Mouse (Mus musculus) midbrain, embryonic 16.5 days (tissue): ENCODE measurements around the gene Ndc1. TPM values are rescaled to one million over a fixed set of nuclear protein-coding genes. Genes with fewer than 3 reads are reported as not detected.

ENCODE experiments used
- ATAC-seq: fragments of 200-750 bp; cut with Nextera tagmentation; 2 replicates; pipeline ENCODE4 v1.8.0; 2017; ENCODE audit warnings: moderate TSS enrichment
- H3K27ac ChIP-seq: fragments of 300-500 bp; sonication (generic); 2 replicates; pipeline ENCODE4 v1.5.1; 2014; ENCODE audit warnings: mild to moderate bottlenecking, low read length, mixed read lengths
- H3K27me3 ChIP-seq: fragments of 300-500 bp; sonication (generic); 2 replicates; pipeline ENCODE4 v1.6.1; 2014; ENCODE audit warnings: low read depth, low read length, mixed read lengths; ENCODE audit not compliant: control insufficient read depth, insufficient read depth
- H3K36me3 ChIP-seq: fragments of 300-500 bp; sonication (generic); 2 replicates; pipeline ENCODE4 v1.6.1; 2014; ENCODE audit warnings: mild to moderate bottlenecking, low read length, moderate library complexity, mixed read lengths; ENCODE audit not compliant: control insufficient read depth, insufficient read depth
- H3K4me1 ChIP-seq: fragments of 300-500 bp; sonication (generic); 2 replicates; pipeline ENCODE4 v1.6.1; 2014; ENCODE audit warnings: mild to moderate bottlenecking, low read length, mixed read lengths; ENCODE audit not compliant: control insufficient read depth, insufficient read depth
- H3K4me2 ChIP-seq: fragments of 300-500 bp; sonication (generic); 2 replicates; pipeline ENCODE4 v1.6.1; 2014; ENCODE audit warnings: mild to moderate bottlenecking, low read length, mixed read lengths
- H3K4me3 ChIP-seq: fragments of 300-500 bp; sonication (generic); 2 replicates; pipeline ENCODE4 v1.5.1; 2014; ENCODE audit warnings: low read depth, mild to moderate bottlenecking, low read length, moderate library complexity, mixed read lengths
- H3K9ac ChIP-seq: fragments of 300-500 bp; sonication (generic); 2 replicates; pipeline ENCODE4 v1.6.1; 2014; ENCODE audit warnings: low read depth, low read length, mixed read lengths
- H3K9me3 ChIP-seq: fragments of 300-500 bp; sonication (generic); replicated peaks from 2 replicates; pipeline ENCODE4 v1.6.1; 2014; ENCODE audit warnings: mild to moderate bottlenecking, low read length, mixed read lengths; ENCODE audit not compliant: control insufficient read depth, poor library complexity, severe bottlenecking
- whole genome bisulfite sequencing: fragments of 180-500 bp; shearing (Covaris S2); extraction: QIAGEN DNeasy Blood & Tissue Kit; methylation state at CpG from one replicate; pipeline ENCODE4 v1.1.7; 2014; 5-methylcytosine and 5-hydroxymethylcytosine counted together
- polyA plus RNA-seq: library from polyadenylated mRNA; unstranded; fragments of >200 nt; fragmentation: Nextera tagmentation; extraction: Ambion mirVana; gene quantifications from 2 replicates; pipeline ENCODE4 v1.2.1, GENCODE M21; 2015

Ndc1 gene
- polyA plus RNA-seq, 1 experiment from 2014 or later, result 19.3 TPM

- Histone ChIP-seq H3K27me3 (peaks cover 2% of the 10 kb centered on the region), H3K9ac (no peak overlapping the region), H3K4me2 (no peak overlapping the region), H3K9me3 (no peaks in the 10 kb centered on the region), H3K27ac (no peak overlapping the region), H3K4me3 (no peak overlapping the region), H3K4me1 (peaks cover 4% of the 10 kb centered on the region; the same call in 1 of the 2 replicates), H3K36me3 (no peaks in the 10 kb centered on the region)
- no peak for ATAC-seq
- 94% methylated on average over 12 of the region's 12 CpGs for WGBS
Observed at GRCm38 (mm10) chr4:107425616-107426015, 58.0 kb downstream of the Ndc1 start.

- no peak overlapping the region for H3K4me3 ChIP-seq
- no peaks in the 10 kb centered on the region for H3K27me3 ChIP-seq
- H3K27ac ChIP-seq, result no peak overlapping the region
- H3K4me1 ChIP-seq, result peaks cover 2% of the 10 kb centered on the region; the same call in 1 of the 2 replicates
- no peak overlapping the region for H3K4me2 ChIP-seq
- no peak overlapping the region for H3K9ac ChIP-seq
- ATAC-seq, result no peak
- WGBS, result 84% methylated on average over 9 of the region's 9 CpGs
- H3K36me3 ChIP-seq, result no peaks in the 10 kb centered on the region
- no peaks in the 10 kb centered on the region for H3K9me3 ChIP-seq
Observed at GRCm38 (mm10) chr4:107426631-107427030, 59.0 kb downstream of the Ndc1 start.

DNA sequence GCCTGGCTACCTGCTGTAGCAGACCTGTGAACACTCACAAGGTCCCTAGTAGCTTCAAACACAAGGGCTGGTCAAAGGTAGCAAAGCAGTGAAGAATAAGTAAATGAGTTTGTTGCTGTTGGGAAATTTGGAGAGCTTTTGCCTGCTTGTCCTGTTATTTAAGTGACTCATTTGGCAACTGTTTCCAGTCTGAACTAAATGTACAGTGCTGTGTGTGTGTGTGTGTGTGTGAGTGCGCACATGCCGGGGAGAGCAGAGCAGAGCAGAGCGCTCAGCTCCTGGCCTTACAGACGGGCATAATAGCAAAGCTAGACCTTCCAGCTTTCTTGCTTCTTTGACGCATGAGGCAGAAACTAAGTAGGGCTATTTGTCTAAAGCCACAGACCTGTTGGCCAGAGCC, 65.1 kb downstream of the Ndc1 start:
- H3K36me3 ChIP-seq, result no peaks in the 10 kb centered on the region
- WGBS, result 86% methylated on average over 5 of the region's 5 CpGs
- peaks cover 32% of the 10 kb centered on the region for H3K27me3 ChIP-seq
- no peak overlapping the region for H3K4me3 ChIP-seq
- H3K27ac ChIP-seq, result no peak overlapping the region
- H3K4me1 ChIP-seq, result peaks cover 10% of the 10 kb centered on the region
- no peaks in the 10 kb centered on the region for H3K9me3 ChIP-seq
- no peak for ATAC-seq
- no peak overlapping the region for H3K4me2 ChIP-seq
- H3K9ac ChIP-seq, result no peak overlapping the region

DNA sequence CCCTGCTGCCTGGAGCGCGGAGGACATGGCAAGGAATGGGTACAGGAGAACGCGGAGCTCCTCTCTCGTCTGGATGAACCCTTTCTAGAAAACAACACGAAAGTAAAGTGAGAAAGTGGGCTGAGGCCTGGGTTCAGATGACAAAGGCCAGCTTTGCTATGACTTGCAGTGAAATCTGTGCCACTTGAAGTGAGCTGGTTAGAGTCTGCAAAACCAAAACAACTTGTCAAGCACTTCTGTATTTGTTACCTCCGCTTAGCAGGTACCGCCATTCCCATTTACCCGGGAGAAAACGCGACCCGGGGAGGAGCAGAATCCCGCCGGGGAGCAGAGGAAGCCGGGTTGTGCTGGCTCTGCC, 66.4 kb downstream of the Ndc1 start:
- H3K27me3 ChIP-seq, result peaks cover 34% of the 10 kb centered on the region
- no peaks in the 10 kb centered on the region for H3K36me3 ChIP-seq
- H3K9ac ChIP-seq, result peak overlapping the region; percentile 68
- no peaks in the 10 kb centered on the region for H3K9me3 ChIP-seq
- peak overlapping the region; percentile 60 for H3K4me3 ChIP-seq
- H3K4me2 ChIP-seq, result peak overlapping the region; percentile 89
- 4% methylated on average over 15 of the region's 15 CpGs for WGBS
- H3K27ac ChIP-seq, result no peak overlapping the region
- ATAC-seq, result no peak
- peaks cover 10% of the 10 kb centered on the region for H3K4me1 ChIP-seq

DNA sequence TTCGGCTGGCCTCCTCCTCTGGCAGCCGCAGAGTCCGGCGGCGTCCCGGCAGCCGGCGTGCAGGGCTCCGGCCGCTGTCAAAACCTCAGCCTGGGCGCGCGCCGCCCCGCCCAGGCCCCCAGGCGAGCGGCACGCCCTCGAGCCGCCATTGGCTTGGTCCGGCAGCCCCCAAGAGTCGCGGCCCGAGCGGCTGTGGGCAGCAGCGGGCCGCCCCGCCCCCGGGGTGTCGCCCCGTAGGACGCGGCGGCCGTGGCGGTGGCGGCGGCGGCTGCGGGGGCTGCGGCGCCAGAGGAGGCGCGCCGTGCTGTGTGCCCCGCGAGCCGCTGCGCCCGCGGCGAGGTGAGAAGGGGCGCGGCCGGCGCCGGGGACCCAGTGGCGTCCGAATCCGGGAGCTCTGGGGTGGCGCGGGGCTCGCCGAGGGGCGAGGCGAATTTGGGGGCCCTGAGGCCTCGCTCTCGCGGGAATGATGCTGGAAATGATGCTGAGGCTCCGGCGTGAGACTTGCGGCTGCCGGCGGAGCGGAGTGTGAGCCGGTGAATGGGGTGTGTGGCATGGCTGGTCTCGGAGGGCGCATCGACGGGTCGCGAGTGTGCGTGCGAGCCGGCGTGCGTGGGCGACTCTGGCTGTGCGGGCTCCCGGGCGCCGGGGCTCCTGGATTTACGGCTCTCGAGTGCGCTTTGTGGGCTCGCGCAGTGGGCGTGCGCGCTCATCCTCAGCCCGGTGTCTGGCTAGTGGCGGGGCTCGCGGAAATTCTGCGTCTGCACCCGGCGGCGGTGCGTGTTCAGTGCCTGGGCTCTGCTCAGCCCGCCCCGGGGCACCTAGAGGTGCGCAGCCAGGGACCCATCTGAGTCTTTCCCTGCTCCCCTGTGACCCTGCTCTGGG, 67.0 kb downstream of the Ndc1 start, which contains the start of gene Glis1:
Gene Glis1 (plus strand): TSS at position 236 of the 882 bp plus-strand sequence.
- Histone ChIP-seq H3K36me3 (no peaks in the 10 kb centered on the region), H3K9me3 (no peaks in the 10 kb centered on the region), H3K4me3 (peak within 1 kb of the TSS; percentile 60), H3K4me1 (peaks cover 10% of the 10 kb centered on the region), H3K27me3 (peaks cover 35% of the 10 kb centered on the region), H3K4me2 (peak within 1 kb of the TSS; percentile 89), H3K27ac (no peak within 1 kb of the TSS), H3K9ac (peak within 1 kb of the TSS; percentile 68)
- ATAC-seq, result peak; percentile 79
- under 1% methylated on average over 73 of the region's 112 CpGs for WGBS

GRCm38 (mm10) chr4:107435238-107435946, 67.8 kb downstream of the Ndc1 start:
- Histone ChIP-seq H3K27me3 (peaks cover 35% of the 10 kb centered on the region), H3K4me1 (peaks cover 10% of the 10 kb centered on the region), H3K36me3 (no peaks in the 10 kb centered on the region), H3K4me3 (peak overlapping the region; percentile 60), H3K4me2 (peak overlapping the region; percentile 89), H3K9me3 (no peaks in the 10 kb centered on the region), H3K27ac (no peak overlapping the region), H3K9ac (peak overlapping the region; percentile 68)
- WGBS, result 2% methylated on average over 46 of the region's 47 CpGs
- peak; percentile 33; the same call in 1 of the 2 replicates for ATAC-seq

- Histone ChIP-seq H3K9ac (no peak overlapping the region), H3K4me2 (no peak overlapping the region), H3K4me3 (no peak overlapping the region), H3K27ac (no peak overlapping the region), H3K27me3 (peaks cover 42% of the 10 kb centered on the region), H3K9me3 (no peaks in the 10 kb centered on the region), H3K4me1 (peaks cover 10% of the 10 kb centered on the region), H3K36me3 (no peaks in the 10 kb centered on the region)
- ATAC-seq, result no peak
- WGBS, result 93% methylated on average over 7 of the region's 7 CpGs
Observed at GRCm38 (mm10) chr4:107436476-107436875, 68.9 kb downstream of the Ndc1 start.

GRCm38 (mm10) chr4:107438741-107439140, 71.2 kb downstream of the Ndc1 start:
- peaks cover 41% of the 10 kb centered on the region for H3K27me3 ChIP-seq
- no peaks in the 10 kb centered on the region for H3K9me3 ChIP-seq
- H3K4me2 ChIP-seq, result no peak overlapping the region
- 91% methylated on average over 8 of the region's 8 CpGs for WGBS
- no peak for ATAC-seq
- no peaks in the 10 kb centered on the region for H3K36me3 ChIP-seq
- no peak overlapping the region for H3K4me3 ChIP-seq
- no peak overlapping the region for H3K27ac ChIP-seq
- H3K4me1 ChIP-seq, result peaks cover 13% of the 10 kb centered on the region
- H3K9ac ChIP-seq, result no peak overlapping the region

- no peaks in the 10 kb centered on the region for H3K36me3 ChIP-seq
- H3K4me1 ChIP-seq, result peaks cover 10% of the 10 kb centered on the region
- peaks cover 44% of the 10 kb centered on the region for H3K27me3 ChIP-seq
- no peak overlapping the region for H3K4me2 ChIP-seq
- no peak overlapping the region for H3K9ac ChIP-seq
- no peak for ATAC-seq
- H3K27ac ChIP-seq, result no peak overlapping the region
- H3K9me3 ChIP-seq, result no peaks in the 10 kb centered on the region
- no peak overlapping the region for H3K4me3 ChIP-seq
- 26% methylated on average over 13 of the region's 13 CpGs for WGBS
Observed at GRCm38 (mm10) chr4:107440306-107440705, 72.7 kb downstream of the Ndc1 start.
